Mouse (Mus musculus) layer of hippocampus, postnatal 14 days (tissue): ENCODE data around the gene Plpp4. TPM values are rescaled to one million over a fixed set of nuclear protein-coding genes. Genes with fewer than 3 reads are reported as not detected.

Experiments
- DNase-seq, 2 experiments: peaks; one replicate each; pipeline ENCODE4 v3.0.0; 2021 to 2022; ENCODE audit warnings: low spot score in 2 of 2, mixed read lengths in 1 of 2
- long read RNA-seq, 2 experiments: library from polyadenylated mRNA; stranded (forward); transcript quantifications; one replicate each; pipeline ENCODE4 v2.0.0; 2021
- total RNA-seq, 2 experiments: library from RNA; stranded (reverse); gene quantifications; 2 replicates each; pipeline ENCODE4 v1.2.3; 2021

Gene Plpp4
- 10 to 100 TPM; 13.0 to 15.1 TPM for total RNA-seq
- long read RNA-seq, experiment 1, transcript Plpp4-201 (7 exons, 1,256 nt), result major isoform, 5 of 9 reads
- long read RNA-seq, experiment 1, partial matches to known transcripts, result 0 of 9 reads
- long read RNA-seq, experiment 1, other reads (novel, unspliced or antisense), result 4 of 9 reads
- long read RNA-seq, experiment 2, partial matches to known transcripts, result 0 of 7 reads
- long read RNA-seq, experiment 2, other reads (novel, unspliced or antisense), result 5 of 7 reads

DNA sequence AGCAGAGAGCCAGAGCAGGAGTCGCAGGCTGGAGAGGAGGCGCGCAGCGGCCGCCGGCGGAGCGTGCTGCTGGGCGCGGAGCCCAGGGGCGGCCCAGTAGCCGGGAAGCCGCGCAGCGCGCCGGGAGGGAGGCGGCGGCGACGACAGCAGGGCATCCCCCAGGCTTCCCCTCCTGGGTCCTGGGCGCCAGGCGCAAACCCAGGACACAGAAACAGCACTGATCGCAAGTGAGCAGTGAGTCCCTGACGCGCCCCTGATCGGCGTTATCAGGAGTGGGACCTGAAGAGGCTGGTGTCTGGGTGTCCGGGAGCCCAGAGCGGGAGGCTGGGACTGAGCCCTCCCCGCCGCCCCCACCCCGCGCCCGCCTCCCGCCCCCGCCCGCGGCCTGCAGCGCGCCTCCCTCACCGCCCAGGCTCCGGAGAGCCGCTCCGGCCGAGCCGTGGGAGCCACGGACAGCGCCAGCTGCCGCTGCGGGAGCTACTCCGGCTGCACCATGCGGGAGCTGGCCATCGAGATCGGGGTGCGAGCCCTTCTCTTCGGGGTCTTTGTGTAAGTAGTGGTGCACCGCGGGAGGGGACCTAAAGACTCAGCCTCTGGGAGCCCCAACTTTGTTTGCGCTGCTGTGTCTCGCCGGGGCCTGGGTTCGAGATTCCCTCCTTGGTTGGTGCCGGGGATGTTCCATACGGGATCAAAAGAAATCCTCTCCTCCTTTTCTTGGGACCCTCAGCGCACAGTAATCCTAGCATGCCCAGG, at the start of gene Plpp4:
Gene Plpp4, plus strand, starts transcription at position 411 of the 753 bp plus-strand sequence.
- DNase-seq, result peak; percentile 54 to 56

DNA sequence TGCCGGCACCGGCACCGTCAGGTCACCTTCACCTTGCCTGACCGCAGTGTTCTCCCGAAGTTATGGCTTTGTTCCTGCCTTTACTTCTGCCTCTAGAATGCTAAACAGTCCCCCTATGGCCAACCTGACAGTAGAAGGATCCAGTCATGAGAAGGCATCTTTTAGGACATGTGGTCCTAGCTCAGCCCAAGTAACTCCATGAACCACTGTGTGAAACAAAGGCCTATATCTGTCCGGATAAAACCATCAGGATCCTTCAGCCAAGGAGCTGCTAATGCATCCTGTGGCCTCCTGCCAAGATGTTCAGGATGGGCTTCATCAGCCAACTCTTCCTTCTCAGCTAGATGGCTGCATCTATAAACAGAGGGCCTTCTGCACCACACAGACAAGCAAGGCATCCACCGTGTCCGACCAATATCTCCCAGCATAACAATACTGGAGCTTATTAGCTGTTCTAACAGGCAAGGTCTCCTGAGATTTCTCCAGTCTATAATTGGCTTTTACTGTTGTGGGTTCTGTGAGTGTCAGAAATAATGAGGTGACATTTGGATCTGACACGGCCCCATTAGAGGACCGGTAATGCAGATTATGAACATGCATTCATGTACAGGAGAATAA, 40.8 kb upstream of the Plpp4 start:
- no peak for DNase-seq

DNA sequence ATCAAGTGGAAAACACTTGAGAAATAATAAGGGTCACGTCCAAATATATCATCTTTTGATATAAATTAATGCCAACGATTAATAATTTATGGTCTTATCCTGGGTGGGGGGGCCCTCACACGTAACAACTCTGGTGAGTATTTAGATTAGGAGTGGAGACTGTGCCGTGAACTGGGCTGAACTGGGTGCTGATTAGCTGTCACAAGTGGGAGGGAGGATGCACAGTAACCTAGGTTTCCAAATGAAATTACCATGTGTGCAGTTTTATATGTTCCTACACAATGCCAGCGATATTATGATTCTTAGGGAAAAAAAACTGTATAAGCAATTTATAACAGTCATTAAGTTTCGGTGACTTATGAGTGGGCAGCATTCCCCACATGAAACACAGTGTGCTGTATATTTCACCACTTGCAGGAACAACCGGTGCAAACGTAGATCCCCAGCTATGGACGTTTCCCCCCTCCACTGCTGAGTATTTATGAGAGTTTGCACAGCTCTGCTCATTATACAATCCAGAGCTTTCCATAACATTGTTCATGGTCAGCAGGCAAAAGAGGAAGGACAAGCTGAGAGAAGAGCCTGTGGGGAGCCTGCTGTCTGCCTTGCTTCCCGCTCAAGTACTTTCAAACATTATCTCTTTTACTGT, 40.2 kb upstream of the Plpp4 start:
- no peak for DNase-seq

DNA sequence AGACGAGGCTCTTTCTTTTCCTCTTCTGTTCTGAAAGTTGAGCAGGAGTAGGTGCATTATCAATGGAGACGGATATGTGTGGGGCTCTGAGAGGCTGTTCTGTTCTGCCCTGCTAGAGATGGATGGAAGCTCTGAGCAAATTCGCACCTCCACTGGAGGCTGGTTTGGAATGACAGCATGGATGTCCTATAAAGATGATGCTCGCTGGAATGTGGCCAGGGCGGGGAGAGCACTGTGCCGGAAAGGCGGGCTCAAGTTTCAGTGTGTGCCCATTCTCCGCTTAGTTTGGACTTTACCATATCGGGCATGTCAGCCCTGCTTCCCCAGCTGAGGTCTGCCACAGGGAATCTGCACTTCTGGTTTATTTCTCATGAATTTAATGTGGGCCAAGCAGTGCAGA, 35.9 kb upstream of the Plpp4 start:
- no peak for DNase-seq

DNA sequence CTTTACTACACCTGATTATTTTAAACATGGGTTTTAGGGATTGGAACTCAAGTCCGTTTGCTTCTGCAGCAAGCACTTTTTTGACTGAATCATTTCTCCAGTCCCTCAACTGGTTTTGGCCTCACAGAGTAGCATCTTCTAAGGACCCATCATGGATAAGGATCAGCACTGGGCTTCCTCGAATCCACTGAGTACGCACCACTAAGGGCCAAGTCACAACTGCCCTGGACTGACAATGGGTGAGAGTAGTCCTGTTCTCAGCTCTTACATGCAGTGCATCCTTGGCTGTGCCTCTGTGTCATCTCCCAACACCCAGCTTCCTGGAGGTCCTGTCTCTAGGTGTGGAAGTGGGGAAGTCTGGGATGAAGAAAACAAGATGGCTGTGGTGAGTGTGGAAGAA, 35.2 kb upstream of the Plpp4 start:
- DNase-seq, result no peak

DNA sequence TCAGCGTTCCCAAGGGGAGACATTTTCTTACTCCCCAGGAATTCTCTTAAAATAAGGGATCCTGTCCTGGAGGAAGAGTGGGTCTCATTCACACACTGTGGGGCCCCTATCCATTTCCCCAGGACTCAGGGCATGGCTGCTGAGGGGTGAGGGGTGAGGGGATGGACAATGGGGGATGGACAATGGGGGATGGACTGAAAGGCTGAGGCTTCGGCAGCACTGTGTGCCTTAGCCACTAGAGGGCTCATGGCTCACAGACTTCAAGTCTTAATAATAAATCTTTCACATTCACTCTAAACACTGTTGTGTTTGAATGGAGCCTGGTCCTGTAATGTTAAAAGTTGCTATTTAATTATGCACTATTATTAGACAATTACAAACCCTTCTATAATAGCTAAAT, 21.4 kb upstream of the Plpp4 start:
- no peak for DNase-seq

DNA sequence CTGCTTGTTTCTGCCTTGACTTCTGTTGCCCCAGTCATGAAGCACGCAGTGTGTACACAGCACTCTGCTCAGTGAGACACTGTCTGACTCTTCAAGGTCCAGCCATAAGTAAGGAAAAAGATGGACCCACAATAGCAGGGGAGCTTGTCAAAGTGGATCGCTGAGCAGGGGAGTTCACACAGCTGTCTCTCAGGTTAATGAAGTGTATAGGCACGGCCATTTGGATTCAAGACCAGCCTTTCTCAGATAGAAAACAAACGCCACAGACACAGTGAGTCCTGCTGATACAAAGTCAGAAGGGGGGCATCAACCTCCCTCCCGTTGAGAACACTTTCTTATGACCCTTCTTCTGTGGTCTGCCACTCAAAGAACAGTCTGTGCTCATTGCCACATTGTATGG, 20.8 kb upstream of the Plpp4 start:
- DNase-seq, result no peak

DNA sequence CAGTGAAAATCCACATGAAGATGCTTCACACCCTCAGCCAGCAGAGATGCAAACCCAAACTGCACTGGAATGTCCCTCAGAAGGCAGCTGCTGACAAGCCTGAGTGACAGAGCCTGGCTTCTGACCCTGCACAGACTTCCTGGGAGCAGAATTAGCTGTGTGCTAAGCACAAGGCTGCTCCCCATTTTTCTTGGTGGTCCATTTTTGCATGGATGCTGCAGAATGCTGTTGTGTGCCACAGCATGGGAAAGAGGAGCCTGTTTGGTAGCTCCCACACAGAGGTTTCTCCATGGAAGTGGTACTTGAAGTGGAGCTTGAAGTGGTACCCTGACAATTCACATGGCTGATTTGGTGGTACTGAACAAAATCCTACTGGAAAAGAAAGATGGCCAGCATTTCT, 5.8 kb upstream of the Plpp4 start:
- no peak for DNase-seq

DNA sequence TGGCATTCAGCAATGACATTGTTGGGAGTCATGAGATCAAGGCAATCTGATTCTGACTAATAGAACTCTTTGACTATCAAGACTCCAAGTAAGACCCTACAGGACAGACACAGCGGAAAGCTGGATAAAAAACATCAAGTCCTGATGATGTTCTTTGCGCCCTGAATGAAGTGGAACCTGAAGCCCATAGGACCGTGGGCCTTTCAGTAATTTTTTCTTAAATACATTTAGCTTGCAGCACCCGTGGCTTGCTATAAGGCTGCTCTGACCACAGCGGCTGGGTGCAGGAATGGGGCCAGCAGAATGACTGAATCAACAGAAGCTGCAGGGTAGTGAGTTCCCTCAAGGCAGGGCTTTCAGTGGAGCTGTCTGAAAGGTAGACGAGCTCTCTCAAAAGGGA, 3.4 kb upstream of the Plpp4 start:
- DNase-seq, result no peak

DNA sequence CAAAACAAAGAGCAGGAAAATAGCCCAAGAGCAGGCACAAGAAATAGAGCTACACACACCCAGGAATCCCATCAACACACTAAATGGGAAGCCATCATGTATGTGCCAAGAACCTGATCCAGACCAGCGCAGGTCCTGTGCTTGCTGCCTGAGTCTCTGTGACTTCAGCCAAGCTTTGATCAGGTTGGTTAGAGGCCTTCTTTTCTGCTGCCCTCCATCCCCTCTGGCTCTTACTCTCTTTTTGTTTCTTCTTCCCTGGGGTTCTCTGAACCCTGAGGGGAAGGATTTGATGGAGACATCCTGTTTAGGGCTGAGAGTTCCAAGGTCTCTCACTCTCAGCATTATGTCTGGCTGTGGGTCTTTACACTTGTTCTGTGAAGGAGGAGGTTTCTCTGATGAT, 2.7 kb upstream of the Plpp4 start:
- DNase-seq, result no peak

DNA sequence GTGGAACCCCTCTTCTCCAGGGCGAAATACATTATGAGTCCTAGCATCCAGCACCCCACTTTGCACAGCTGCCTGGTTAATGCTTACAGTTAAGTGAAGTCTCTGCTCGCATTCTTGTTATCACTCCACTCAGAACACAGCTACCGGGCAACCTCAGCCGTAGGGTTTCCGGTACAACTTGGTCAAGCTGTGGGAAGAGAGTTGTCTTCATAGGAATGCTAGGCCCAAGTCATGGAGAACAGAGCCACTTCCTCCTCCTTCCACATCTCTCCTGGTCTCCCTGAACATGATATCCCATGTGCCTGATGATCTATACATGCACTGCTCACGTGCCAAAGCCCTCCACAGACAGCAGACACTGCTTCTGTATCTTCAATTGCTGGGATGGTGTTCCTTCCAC, 1.4 kb upstream of the Plpp4 start:
- DNase-seq, result no peak

DNA sequence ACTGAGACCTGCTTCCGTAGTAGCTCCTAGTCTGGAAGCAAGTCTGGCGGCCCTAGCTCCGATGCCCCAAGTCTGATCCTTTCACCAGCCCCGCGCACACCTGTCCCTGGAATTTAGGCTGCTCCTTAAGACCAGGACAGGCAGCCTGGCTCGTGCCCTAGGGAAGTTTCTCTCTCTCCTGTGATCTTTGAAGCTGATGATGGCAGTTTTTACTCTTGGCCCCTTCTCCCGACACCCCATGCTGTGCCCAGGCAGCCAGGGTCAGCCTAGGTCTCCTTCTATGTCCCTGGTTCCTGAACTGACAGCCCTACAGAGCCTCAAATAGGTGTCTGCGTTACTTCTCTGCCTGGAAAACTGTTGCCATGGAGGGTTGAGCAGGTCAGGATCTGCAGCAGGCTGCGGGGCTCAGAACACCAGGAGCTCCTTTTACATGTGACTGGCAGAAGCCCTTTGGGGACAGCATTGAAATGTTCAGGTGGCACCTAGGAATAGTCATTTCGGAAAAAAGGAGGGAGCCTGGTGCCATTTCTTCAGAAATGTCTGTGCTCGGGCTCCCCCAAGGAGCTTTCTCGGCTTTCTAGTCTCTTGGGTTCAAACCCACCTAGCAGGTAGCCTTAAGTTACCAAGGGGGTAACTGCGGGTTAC, 665 bp downstream of the Plpp4 start:
- DNase-seq, result no peak

DNA sequence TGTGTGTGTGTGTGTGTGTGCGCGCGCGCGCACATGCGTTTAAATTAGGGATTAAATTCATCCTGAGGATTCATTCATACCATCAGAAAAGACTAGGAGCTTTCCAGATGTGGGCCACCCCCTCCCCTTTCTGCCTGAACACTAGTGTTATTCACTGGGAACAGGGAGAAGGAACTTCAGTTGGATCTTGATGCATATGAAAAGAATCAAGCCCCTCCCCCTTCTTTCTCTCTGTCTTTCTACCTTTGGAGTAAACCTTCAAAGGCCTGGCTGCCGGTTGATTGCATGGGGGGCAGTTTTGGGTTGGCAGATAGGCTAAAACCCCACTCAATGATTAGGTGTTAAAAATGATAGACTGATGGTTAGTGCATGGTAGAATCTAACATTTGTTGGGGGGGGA, 1.5 kb downstream of the Plpp4 start:
- DNase-seq, result no peak

DNA sequence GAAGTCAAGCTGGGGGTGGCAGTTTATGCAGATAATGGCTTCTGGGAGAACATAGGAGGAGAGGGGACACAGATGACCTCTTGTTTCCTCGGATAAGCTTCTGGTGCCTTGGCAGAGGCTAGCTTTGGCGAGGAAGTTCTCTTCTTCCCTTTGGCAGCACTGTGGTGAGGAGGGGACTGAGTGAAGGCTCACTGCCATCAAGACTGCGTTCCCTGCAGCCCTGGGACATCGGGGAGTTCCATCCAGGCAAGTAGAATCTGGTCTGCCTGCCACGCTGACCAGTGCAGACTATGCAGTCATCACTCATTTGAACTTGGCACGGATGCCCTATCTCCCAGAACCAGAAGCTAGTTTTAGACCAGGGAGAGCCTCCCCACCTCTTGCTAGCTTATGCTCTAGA, 2.4 kb downstream of the Plpp4 start:
- DNase-seq, result peak; percentile 19 to 22

DNA sequence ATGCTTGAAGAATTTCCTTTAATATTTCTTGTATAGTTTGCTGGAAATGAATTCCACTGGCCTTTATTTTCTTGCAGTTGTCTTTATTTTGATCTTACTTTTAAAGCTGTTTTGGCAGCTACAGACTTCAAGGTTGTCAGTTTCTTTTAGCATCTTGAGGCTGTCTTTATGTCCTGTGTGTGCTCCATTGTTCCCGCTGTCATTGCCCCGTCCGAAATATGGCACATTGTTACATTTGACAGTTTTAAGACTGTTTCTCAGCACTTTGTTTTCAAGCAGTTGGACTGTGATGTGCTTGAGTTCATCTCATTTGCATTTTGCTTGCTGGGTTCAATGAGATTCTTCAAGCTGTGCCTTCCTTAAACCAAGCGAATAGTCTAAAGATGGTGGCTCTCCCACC, 17.0 kb downstream of the Plpp4 start:
- no peak for DNase-seq

DNA sequence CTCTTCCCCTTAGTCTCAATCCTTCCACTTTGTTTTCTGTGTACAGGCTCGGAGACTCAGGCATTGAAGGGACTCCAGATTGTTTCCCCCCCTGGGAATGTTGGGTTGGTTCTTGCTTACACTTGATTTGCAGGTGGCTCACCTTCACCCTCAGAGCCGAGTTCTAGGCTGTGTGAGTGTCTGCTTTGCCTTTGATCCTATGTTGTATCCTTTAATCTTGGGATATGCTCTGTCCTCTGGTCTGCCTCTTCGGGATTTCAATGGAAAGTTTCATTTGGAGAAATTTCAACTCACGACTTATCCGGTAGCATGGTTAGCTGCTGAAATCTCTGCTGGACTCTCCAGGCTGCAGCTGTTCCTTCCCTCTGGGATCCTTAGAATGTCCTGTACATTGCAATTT, 17.9 kb downstream of the Plpp4 start:
- DNase-seq, result no peak

DNA sequence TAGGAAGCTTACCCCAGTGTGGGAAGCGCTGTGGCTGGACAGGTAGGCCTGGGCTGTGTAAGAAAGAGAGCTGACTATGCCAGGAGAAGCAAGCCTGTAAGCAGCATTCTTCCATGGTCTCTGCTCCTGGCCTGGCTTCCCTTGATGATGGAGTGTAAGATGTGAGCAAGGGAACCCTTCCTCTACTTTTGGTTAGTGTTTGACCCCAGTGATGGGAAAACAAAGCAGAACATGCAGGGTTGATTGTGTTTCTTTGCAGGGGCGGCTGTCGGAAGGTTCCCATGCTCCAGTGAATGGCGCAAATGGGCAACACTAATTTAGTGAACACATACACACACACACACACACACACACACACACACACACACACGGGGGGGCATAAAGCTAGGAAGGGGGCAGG, 20.9 kb downstream of the Plpp4 start:
- DNase-seq, result no peak

DNA sequence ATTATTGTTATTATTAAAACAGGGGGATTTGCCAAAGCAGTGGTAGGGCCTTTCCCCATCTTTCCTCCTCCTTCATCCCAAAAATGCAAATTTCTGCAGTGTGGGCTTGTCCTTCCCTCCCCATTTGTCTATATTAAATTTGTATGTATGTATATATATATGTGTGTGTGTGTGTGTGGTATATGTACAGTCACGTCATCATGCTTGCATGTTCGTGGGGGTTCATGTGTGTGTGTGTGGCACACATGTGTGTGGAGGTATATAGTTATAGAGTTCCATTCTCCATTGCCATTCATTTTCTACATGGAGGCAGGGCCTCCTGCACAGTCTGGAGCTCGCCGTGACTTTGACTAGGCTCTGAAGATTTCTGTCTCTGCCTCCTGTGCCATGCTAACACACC, 22.0 kb downstream of the Plpp4 start:
- DNase-seq, result no peak

DNA sequence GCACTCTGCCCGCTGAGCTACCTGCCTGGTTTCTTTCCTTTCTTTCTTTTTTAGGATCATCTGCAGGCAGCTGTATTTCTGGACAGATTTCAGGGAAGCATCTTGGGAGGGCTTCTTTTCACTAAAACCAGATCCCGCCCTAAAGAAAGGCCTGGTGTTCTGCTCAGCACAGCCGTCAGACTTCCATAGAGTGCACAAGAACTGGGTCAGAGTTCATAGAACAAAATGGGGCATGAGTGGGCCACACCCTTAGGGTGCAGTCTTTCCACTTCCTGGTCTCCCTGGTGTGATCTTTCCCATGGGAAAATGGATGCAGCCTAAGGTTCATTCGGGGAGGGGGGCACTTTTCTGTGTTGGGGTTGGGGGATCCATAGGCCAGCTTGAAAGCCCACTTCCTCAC, 22.4 kb downstream of the Plpp4 start:
- DNase-seq, result no peak

DNA sequence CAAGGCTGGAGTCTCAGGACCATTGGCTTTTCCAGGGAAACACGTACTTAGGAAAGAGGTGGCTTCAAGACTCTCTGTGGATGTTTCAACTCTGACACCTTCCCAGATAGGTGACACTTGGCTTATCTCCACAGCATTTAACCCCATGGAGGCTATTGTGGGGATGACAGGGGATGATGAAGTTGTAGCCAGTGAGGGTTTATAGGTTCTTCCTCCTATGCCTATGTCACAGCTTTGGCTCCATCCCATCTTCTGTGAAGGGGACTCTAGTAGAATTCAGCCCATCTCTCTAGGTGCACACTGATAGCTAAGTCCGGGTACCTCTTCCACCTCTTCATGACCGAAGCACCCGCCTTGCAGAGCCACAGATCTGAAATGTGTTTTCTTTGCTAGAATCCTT, 25.1 kb downstream of the Plpp4 start:
- DNase-seq, result no peak

DNA sequence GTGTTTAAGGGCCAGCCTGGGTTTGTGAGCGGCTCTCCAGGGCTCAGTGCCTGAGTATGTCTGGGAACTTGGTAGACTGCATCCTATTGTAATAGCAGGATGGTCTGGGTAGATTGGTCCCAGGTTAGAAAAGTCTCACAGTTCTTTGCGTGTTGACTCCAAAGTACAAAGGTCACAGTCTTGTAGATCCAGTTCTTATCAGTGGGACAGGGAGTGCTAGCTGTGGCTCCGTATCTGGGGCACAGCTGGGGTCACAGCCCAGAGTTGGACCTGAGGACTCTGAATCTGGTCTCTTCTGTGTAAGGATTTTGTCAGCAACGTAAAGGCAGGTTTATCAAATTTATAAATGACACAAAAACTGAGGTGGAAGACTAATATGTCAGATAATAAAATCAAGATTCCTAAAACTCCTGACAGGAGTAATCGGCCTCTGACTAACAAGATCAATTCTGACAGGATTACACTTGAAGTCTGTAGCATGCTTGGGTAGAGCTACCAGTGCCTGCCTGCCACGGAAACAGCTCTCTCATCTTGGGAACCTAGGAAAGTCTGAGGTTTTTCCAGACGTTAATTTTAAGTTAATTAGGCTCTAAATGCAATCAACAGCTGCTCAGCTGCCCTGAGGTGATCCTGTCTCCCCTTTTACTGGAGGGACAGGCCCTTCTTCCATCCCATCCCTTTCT, 28.5 kb downstream of the Plpp4 start:
- DNase-seq, result no peak
